In the genomic region with DNA sequence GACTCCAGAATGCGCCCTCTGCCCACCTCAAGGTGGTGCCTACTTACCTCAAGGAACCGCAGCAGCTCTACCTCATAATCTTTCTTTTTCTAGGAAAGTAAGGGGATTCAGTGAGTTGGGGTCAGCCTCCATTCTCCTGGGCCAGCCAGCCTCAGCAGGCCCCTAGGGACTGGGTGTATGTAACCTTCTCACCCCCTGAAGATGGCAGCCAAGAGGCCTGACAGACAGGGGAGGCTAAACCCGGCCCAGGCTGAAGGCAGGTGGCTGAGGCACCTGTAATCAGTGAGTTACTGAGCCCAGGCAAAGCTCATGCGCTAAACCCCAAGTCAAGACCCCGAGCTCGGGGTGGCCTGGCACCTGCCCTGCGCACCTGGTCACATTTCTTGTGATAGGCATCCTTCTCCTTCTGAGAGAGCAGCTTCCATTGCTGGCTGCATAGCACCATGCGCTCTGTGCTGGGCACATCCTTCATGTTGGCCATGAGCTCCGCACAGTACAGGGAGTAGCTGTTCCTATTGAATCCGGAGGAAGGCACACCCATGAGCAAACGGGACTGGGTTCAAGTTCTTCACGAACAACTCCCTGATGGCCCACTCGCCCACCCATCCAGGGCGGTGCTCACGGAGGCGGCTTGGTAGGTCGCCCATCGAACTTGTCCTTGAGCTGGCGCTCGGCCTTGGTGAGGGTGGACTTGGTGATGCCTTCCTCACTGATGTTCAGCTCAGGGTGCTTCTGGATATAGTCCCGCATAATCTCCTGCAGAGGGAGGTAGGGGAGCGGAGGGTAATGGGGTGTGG, we compare ENCODE assay signal across 8 mouse cellular contexts. TPM values are rescaled to one million over a fixed set of nuclear protein-coding genes. Genes with fewer than 3 reads are reported as not detected.
DNase-seq lines count a peak whose midpoint lies in the region; ATAC-seq lines count a peak whose summit lies in the region.

No protein-coding gene starts in this region.

- H3K9ac ChIP-seq in forebrain, embryonic 12.5 days: peak overlapping the region; percentile 36
- peak overlapping the region; percentile 60 for H3K9ac ChIP-seq in liver, embryonic 16.5 days (ENCODE audit: low read depth, low read length)

- H3K4me3 ChIP-seq in heart, embryonic 10.5 days: peak overlapping the region; percentile 63
- peak overlapping the region; percentile 40 for H3K4me3 ChIP-seq in forebrain, embryonic 12.5 days (replicated peaks)
- H3K4me3 ChIP-seq in liver, embryonic 16.5 days (ENCODE audit: low read depth, low read length): peak overlapping the region; percentile 61

- H3K36me3 ChIP-seq in heart, embryonic 10.5 days: peaks cover 88% of the 10 kb centered on the region
- H3K36me3 ChIP-seq in forebrain, embryonic 12.5 days (replicated peaks): peaks cover 91% of the 10 kb centered on the region
- peaks cover 67% of the 10 kb centered on the region for H3K36me3 ChIP-seq in liver, embryonic 16.5 days (ENCODE audit: control insufficient read depth, insufficient read depth)

- peak; percentile 75 for DNase-seq in heart, embryonic 10.5 days (ENCODE audit: low spot score)
- no peak for DNase-seq in heart, postnatal 10 days
- DNase-seq in CD4-positive helper T cell, adult 2 months (ENCODE audit: low read depth, low spot score): peak; percentile 46
- DNase-seq in yolk sac, embryonic 10.5 days (ENCODE audit: low spot score): no peak
- no peak for DNase-seq in gastrocnemius, postnatal 36 days
- no peak for DNase-seq in ovary, postnatal 14 days (ENCODE audit: low spot score)

- no peak for ATAC-seq in forebrain, embryonic 12.5 days (ENCODE audit: low FRiP score)
- ATAC-seq in liver, embryonic 16.5 days (ENCODE audit: low read depth): no peak

- intact Hi-C loops in heart, postnatal 10 days (cut with DNase I): loop anchor here (1.0 to 10.0 kb wide), 3 partner anchors 101 to 245 kb away; a partner anchor contains a TSS
- intact Hi-C loops in gastrocnemius, postnatal 36 days (cut with DNase I): no loop called here

- H3K27ac ChIP-seq in heart, embryonic 10.5 days: peak overlapping the region; percentile 81
- H3K27ac ChIP-seq in forebrain, embryonic 12.5 days: peak overlapping the region; percentile 50; the same call in 1 of the 2 replicates
- H3K27ac ChIP-seq in liver, embryonic 16.5 days (ENCODE audit: low read length): peak overlapping the region; percentile 72

- H3K9me3 ChIP-seq in heart, embryonic 10.5 days: no peaks in the 10 kb centered on the region
- no peaks in the 10 kb centered on the region for H3K9me3 ChIP-seq in forebrain, embryonic 12.5 days
- H3K9me3 ChIP-seq in liver, embryonic 16.5 days (replicated peaks; ENCODE audit: control insufficient read depth, low read length): no peaks in the 10 kb centered on the region

- no peaks in the 10 kb centered on the region for H3K27me3 ChIP-seq in heart, embryonic 10.5 days (ENCODE audit: insufficient read depth, poor library complexity, severe bottlenecking)
- H3K27me3 ChIP-seq in forebrain, embryonic 12.5 days: no peaks in the 10 kb centered on the region
- H3K27me3 ChIP-seq in liver, embryonic 16.5 days (ENCODE audit: control insufficient read depth, insufficient read depth, low read depth, low read length): no peaks in the 10 kb centered on the region

- peaks cover 37% of the 10 kb centered on the region for H3K4me1 ChIP-seq in heart, embryonic 10.5 days
- peaks cover 33% of the 10 kb centered on the region for H3K4me1 ChIP-seq in forebrain, embryonic 12.5 days
- H3K4me1 ChIP-seq in liver, embryonic 16.5 days (ENCODE audit: control insufficient read depth, low read depth, low read length): peaks cover 35% of the 10 kb centered on the region

- WGBS in heart, embryonic 10.5 days: 86% methylated on average over 22 of the region's 22 CpGs
- WGBS in forebrain, embryonic 12.5 days: 89% methylated on average over 22 of the region's 22 CpGs
- 73% methylated on average over 22 of the region's 22 CpGs for WGBS in liver, embryonic 16.5 days (ENCODE audit: insufficient replicate concordance)

- H3K4me2 ChIP-seq in forebrain, embryonic 12.5 days: peak overlapping the region; percentile 60
- peak overlapping the region; percentile 77 for H3K4me2 ChIP-seq in liver, embryonic 16.5 days (ENCODE audit: low read depth, low read length)

RNA-seq across cellular contexts. Expression of a gene that starts 9.5 kb away (rescaled TPM):
- polyA plus RNA-seq in heart, embryonic 10.5 days (2016; fragmentation: Nextera tagmentation; extraction: Ambion mirVana): 60.4 and 75.4 TPM in 2 replicates
- total RNA-seq in heart, postnatal 10 days (2021): 10 to 100 TPM; 78.3 to 80.9 TPM
- polyA plus RNA-seq in forebrain, embryonic 12.5 days (2016; fragmentation: Nextera tagmentation; extraction: Ambion mirVana): 111 and 121 TPM in 2 replicates
- 44.5 and 46.4 TPM in 2 replicates for polyA plus RNA-seq in liver, embryonic 16.5 days (2015; fragmentation: Nextera tagmentation; extraction: Ambion mirVana)
- total RNA-seq in gastrocnemius, postnatal 36 days (2021): 10 to 100 TPM; 29.1 to 37.7 TPM

RNA-seq across cellular contexts. Expression of a gene that starts 13.6 kb away (rescaled TPM):
- polyA plus RNA-seq in heart, embryonic 10.5 days (2016; fragmentation: Nextera tagmentation; extraction: Ambion mirVana): 9.1 and 14.3 TPM in 2 replicates
- total RNA-seq in heart, postnatal 10 days (2021): 10 to 100 TPM; 34.1 to 38.3 TPM
- 22.4 and 22.6 TPM in 2 replicates for polyA plus RNA-seq in forebrain, embryonic 12.5 days (2016; fragmentation: Nextera tagmentation; extraction: Ambion mirVana)
- polyA plus RNA-seq in liver, embryonic 16.5 days (2015; fragmentation: Nextera tagmentation; extraction: Ambion mirVana): 3.0 and 3.2 TPM in 2 replicates
- 10 to 100 TPM; 11.4 to 11.9 TPM for total RNA-seq in gastrocnemius, postnatal 36 days (2021)

RNA-seq across cellular contexts. Expression of a gene that starts 25.3 kb away (rescaled TPM):
- 40.1 and 41.8 TPM in 2 replicates for polyA plus RNA-seq in heart, embryonic 10.5 days (2016; fragmentation: Nextera tagmentation; extraction: Ambion mirVana)
- total RNA-seq in heart, postnatal 10 days (2021): 10 to 100 TPM; 29.0 to 31.1 TPM
- 53.9 and 55.9 TPM in 2 replicates for polyA plus RNA-seq in forebrain, embryonic 12.5 days (2016; fragmentation: Nextera tagmentation; extraction: Ambion mirVana)
- 26.7 and 28.5 TPM in 2 replicates for polyA plus RNA-seq in liver, embryonic 16.5 days (2015; fragmentation: Nextera tagmentation; extraction: Ambion mirVana)
- 10 to 100 TPM; 12.7 to 13.5 TPM for total RNA-seq in gastrocnemius, postnatal 36 days (2021)

RNA-seq across cellular contexts. Expression of a gene that starts 41.5 kb away (rescaled TPM):
- 0.06 and 0.08 TPM in 2 replicates for polyA plus RNA-seq in heart, embryonic 10.5 days (2016; fragmentation: Nextera tagmentation; extraction: Ambion mirVana)
- under 1 TPM; 0.52 to 0.69 TPM for total RNA-seq in heart, postnatal 10 days (2021)
- not detected in 2 replicates for polyA plus RNA-seq in forebrain, embryonic 12.5 days (2016; fragmentation: Nextera tagmentation; extraction: Ambion mirVana)
- 0.04 TPM in 1 of 2 replicates, not detected in the other for polyA plus RNA-seq in liver, embryonic 16.5 days (2015; fragmentation: Nextera tagmentation; extraction: Ambion mirVana)
- 10 to 100 TPM; 76.7 to 88.7 TPM for total RNA-seq in gastrocnemius, postnatal 36 days (2021)

RNA-seq across cellular contexts. Expression of a gene that starts 56.0 kb away (rescaled TPM):
- 88.9 and 128 TPM in 2 replicates for polyA plus RNA-seq in heart, embryonic 10.5 days (2016; fragmentation: Nextera tagmentation; extraction: Ambion mirVana)
- total RNA-seq in heart, postnatal 10 days (2021): 10 to 100 TPM in 1 of 2 experiments, 1 to 10 TPM in 1; 3.5 to 13.0 TPM
- polyA plus RNA-seq in forebrain, embryonic 12.5 days (2016; fragmentation: Nextera tagmentation; extraction: Ambion mirVana): 21.2 and 25.7 TPM in 2 replicates
- 1,073 and 1,144 TPM in 2 replicates for polyA plus RNA-seq in liver, embryonic 16.5 days (2015; fragmentation: Nextera tagmentation; extraction: Ambion mirVana)
- total RNA-seq in gastrocnemius, postnatal 36 days (2021): under 1 TPM in 1 of 2 experiments, not detected in 1; 0.31 TPM

Comparison
In these comparisons a context has a peak if more than half of its experiments do, and no peak if none do; other contexts are left out.
1. DNase-seq: peak in heart, embryonic 10.5 days (single experiment) and CD4-positive helper T cell, adult 2 months (single experiment); none in heart, postnatal 10 days (0 of 2), yolk sac, embryonic 10.5 days (single experiment), gastrocnemius, postnatal 36 days (0 of 2) and ovary, postnatal 14 days (single experiment).
2. Peak in every context shown above with its lines, with median percentiles within 50 percentile points of each other: H3K27ac ChIP-seq and H3K4me3 ChIP-seq.